Mouse (Mus musculus) kidney, postnatal 4 days (tissue): ENCODE data around the gene Alg9.
"Not testable (repeated sequence)": the region's sequence is repeated elsewhere in the genome, so short reads cannot be mapped to it uniquely, and the experiment has no call there.

Source experiments
- DNase-seq, 2 experiments: peaks; one replicate each; pipeline ENCODE4 v3.0.0; 2021; ENCODE audit warnings: mixed read lengths in 2 of 2

Alg9 gene

DNA sequence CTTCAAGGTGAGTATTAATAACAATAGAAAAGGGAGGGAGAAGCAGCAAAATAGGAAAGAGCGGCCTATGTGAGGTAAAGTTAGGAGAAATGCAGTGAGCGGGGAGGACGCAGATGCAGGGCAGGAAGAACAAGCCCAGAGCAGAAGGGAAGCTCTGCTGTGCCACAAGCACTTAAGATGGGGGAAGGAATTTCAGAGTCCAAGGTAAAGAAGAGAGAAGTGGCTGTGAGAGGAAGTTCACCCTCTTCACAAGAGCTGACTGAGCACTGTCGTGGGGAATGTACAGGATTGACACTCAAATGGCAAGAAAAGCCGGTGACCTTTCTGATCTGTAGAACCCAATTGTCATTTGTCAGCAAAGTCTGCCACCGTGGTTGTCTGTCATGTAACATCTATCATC lies 43.2 kb downstream of the Alg9 start:
- DNase-seq, result no peak

DNA sequence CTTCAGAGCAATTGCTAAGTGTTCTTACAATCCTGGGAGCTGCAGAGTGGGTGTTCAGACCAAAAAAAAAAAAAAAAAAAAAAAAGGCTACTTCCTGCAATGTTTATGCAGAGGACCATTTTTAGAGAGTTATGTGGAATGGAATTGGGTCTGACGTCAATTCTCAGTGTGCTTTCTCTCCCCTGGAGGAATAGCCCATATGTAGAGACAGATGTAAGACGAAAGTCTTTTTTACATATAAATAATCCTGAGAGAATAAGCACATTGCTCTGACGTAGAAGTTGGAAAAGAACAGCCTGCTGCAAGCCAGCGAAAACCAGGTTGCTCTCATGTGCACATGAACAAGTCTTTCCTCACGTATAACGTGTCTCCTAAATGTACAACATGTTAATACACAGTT lies 44.9 kb downstream of the Alg9 start:
- no peak for DNase-seq

DNA sequence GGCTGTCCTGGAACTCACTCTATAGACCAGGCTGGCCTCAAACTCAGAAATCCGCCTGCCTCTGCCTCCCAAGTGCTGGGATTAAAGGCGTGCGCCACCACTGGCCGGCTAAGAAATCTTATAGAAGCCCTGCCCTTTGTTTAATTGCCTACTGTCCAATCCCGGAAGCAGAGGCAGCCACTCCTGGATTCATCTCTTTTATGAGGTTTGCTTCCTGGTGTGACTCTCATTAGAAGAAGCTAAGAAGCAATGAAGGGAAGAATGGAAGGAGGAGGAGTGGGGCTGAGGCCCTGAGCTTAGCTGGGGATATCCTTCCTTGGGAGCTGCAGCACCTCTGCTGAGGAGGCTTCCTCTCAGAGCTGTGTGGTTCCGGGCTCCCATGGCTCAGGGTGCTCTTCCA lies 46.8 kb downstream of the Alg9 start:
- DNase-seq, result no peak

DNA sequence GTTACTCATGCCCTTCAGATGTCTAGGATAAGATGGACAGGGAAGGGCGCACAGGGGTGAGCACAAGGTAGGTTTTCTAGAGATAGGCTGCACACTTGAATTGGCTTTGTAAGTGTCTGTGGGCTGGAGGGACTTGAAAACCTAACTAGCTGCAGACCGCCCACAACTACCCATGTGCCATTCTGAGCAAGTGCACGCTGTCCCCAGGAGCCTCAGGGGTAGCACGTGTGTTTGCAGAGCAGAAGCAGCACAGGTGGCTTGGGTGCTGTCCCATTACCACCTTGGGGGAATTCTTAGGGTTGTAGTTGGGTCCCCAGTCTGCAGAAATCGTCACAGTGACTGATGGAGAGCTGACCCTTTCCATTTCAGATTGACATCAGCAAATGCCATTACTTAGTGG lies 47.4 kb downstream of the Alg9 start:
- no peak for DNase-seq

DNA sequence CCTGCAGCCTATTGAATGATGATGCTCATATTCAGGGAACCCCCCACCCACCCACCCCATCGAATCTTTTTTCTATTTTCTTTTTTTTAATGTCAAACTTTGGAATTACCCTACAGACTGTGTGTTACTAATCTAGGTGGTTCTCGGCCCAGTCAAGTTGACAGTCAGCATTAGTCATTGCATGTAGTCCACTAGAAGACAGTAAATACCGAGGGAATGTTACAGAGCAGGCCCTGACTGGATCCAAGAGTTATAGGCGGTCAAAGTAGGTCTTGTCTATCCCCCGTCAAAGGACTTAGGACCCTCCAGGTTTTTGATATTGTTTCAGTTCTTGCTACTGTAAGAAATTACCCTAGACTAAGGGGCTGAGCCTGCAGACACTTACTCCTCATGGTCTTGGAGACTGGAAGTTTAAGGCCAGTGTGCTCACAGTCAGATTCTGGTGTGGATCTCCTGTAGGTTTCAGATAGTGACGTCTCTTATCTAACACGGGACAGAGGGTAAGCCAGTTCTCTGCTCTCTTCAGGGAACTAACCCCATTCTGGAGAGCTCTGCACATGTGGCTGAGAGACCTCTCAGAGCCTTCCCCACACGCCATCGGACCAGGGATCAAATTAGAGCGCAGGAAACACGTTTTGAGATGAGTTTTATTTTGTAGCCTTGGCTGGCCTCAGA lies 49.1 kb downstream of the Alg9 start:
- no peak for DNase-seq

DNA sequence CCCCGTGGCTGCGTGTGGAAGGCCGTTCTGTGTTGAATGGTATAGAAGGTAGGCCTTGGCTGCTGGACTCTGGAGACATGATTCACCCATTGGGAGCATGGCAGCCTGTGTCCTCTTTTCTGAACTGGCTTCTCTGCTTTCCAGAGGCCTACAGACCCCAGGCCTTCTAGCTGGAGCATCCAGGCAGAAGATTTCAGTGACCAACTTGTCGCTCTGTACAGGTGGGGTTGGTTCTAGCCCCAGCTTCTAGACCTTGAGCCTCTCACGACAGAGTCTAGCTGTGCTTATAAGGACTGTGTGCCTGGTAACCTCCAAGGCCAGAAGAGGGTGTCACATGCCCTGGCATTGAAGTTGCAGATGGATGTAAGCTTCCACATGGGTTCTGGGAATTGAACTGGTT lies 56.7 kb downstream of the Alg9 start:
- no peak for DNase-seq

DNA sequence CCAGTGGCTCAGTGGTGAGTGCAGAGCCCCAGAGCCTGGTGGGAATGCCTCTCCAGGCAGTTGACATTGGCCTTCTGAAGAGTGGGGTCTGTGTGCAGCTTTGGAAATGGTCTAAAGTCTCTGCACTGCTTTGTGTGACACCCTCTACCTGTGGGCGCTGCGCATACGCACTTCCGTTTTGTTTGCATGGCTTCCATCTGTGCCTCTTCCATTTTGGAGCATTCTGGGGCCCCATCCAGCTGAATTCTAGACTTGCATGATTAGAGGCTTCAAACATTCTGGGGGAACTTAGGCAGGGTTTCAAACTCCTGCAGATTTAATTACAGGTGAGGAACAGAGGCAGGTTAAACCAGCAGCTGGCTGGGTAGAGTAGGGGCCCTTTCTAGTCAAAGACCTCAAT lies 57.3 kb downstream of the Alg9 start:
- DNase-seq, result no peak

- not testable (repeated sequence) for DNase-seq
Observed at GRCm38 (mm10) chr9:50832582-50832981, 57.8 kb downstream of the Alg9 start.

GRCm38 (mm10) chr9:50833786-50834185 lies 59.0 kb downstream of the Alg9 start:
- no peak for DNase-seq

- no peak for DNase-seq
Observed at GRCm38 (mm10) chr9:50835068-50835705, 60.4 kb downstream of the Alg9 start.

- DNase-seq, result no peak
Observed at GRCm38 (mm10) chr9:50836097-50836496, 61.3 kb downstream of the Alg9 start.

- no peak for DNase-seq
Observed at GRCm38 (mm10) chr9:50841079-50841789, 66.4 kb downstream of the Alg9 start.

- DNase-seq, result no peak
Observed at GRCm38 (mm10) chr9:50845081-50845480, 70.3 kb downstream of the Alg9 start, which contains the start of gene Ppp2r1b. Gene Ppp2r1b (plus strand): TSS chr9:50845301.

- DNase-seq, result peak; percentile 51 to 68
Observed at GRCm38 (mm10) chr9:50845547-50845946, 70.7 kb downstream of the Alg9 start.

GRCm38 (mm10) chr9:50847133-50847532 lies 72.3 kb downstream of the Alg9 start:
- DNase-seq, result no peak

- peak in 1 of 2 experiments; percentile 6 for DNase-seq
Observed at GRCm38 (mm10) chr9:50847606-50848368, 73.0 kb downstream of the Alg9 start.

DNA sequence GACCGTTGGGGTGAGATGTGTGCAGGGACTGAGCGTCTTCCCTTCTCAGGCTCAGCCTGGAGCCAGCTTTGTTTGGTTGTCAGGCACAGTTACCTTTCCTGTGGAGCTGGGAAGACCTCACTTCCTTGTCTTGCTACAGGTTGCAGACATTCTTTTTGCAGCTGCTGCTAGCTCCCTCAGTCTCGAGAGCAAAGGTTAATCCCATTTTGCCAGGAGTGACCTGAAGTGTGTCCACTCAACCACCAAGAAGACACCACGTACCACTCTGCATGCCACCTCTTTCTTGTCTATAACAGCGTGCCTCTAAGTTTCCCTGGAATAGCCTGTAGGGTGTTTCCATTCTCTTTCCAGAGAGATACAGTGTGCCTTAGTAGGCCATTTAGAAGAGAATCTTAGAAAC lies 74.0 kb downstream of the Alg9 start:
- peak in 1 of 2 experiments; percentile 39 for DNase-seq

GRCm38 (mm10) chr9:50849249-50849648 lies 74.4 kb downstream of the Alg9 start:
- peak; percentile 95 to 97 for DNase-seq

GRCm38 (mm10) chr9:50849755-50850154 lies 74.9 kb downstream of the Alg9 start:
- DNase-seq, result no peak

DNA sequence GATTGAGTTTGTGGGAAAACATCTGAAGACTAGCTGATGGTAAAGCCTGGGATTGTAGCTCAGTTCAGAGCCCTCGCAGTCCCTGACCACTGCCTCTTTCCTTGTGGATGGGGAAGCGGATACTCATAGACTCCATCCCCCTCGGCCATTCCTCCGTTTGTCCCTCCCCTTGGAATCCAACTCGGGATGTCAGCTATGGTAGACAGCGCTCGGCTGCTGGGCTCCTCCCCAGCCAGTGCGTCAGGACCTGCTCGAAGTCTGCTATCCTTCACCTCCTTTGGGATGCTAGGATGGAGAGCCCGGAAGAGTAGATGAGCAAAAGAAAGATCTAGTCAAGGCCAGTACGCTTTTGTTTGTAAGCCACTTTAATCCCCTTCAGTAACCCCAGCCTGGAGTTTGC lies 75.5 kb downstream of the Alg9 start:
- peak; percentile 35 to 57 for DNase-seq

GRCm38 (mm10) chr9:50850713-50851112 lies 75.9 kb downstream of the Alg9 start:
- DNase-seq, result no peak

GRCm38 (mm10) chr9:50852634-50853349 lies 78.0 kb downstream of the Alg9 start:
- DNase-seq, result peak; percentile 49 to 57

DNA sequence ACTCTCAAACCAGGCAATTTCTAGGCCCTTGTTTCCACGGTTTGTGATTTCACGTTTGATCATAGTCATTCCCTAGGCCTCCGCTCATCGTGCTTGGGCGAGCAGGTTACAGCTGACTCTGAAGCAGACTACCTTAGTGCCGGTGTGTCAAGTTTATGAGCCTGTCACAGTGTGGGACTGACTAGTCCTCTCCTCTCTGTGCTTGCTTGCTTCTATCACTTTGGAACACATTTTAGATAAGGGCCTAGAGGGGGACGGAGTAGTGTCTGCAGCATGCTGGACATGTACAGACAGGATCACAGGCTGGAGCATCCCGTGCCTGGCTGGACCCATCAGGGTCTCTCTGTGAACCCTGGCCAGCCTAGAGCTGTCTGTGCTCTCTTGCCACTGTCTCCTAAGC lies 79.6 kb downstream of the Alg9 start:
- DNase-seq, result no peak
